Mouse (Mus musculus): ENCODE measurements at regions not wholly inside any gene's neighbourhood (a gene's known extent, or its start where the extent isn't known, plus 50 kb on each side); places are given as distances from the start of the nearest gene placed in this dataset.
"Not testable (repeated sequence)": the region's sequence is repeated elsewhere in the genome, so short reads cannot be mapped to it uniquely, and the experiment has no call there.

- no peak for DNase-seq
Observed at GRCm38 (mm10) chr5:28903805-28904320, 291.9 kb upstream of the Rnf32 start.

- no peak for DNase-seq
Observed at GRCm38 (mm10) chr5:28892703-28893249, 303.0 kb upstream of the Rnf32 start.

- DNase-seq, result no peak
Observed at GRCm38 (mm10) chr5:28891988-28892387, 303.8 kb upstream of the Rnf32 start.

DNA sequence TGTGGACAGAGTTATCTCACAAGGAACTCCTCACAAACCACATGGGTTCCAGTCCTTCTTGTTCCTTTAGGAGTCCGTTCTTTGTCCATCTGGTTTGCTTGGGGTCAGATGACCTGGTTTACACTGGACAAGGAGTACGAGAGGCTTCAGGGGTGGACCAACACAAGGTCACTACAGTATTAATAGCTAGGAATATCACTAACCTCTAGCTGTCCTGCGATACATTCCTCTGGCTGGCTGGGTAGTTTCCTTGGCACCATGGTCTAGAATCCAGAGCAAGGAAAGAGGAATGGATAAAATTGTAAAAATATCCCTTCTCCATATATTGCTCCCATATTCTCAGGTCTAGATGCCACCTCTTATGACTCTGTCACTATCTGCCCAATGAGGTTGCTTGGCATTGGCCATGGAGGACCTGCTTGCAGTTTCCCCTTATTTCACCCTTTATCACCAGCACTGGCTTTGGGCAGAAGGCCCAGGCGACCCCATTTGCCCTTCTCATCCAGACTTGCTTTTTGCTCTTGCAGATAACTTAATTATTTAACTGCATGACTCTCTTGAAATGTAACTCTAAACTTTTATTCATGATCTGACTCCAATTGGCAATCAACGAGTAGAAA lies 310.9 kb upstream of the Rnf32 start:
- DNase-seq, result no peak

DNA sequence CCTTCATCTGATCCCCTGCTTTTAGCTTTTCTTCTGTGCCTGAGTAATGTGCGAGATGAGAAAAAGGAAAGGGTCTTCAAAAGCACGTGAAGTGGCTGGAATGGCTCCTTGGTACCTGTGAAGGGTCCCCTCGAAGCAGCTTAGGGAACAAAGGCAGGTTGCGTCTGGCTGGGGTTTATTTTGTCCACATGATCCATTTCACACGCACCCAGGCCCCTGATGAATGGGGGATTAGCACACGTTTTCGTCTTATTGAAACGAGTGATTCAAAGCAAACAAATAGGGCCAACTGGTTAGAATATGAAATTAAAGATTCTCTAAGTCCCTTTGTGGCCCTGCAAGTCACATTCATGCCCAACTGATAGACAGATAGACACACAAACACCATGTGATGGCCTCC lies 319.6 kb upstream of the Rnf32 start:
- DNase-seq, result no peak

- no peak for DNase-seq
Observed at GRCm38 (mm10) chr5:28873600-28874265, 322.1 kb upstream of the Rnf32 start.

DNA sequence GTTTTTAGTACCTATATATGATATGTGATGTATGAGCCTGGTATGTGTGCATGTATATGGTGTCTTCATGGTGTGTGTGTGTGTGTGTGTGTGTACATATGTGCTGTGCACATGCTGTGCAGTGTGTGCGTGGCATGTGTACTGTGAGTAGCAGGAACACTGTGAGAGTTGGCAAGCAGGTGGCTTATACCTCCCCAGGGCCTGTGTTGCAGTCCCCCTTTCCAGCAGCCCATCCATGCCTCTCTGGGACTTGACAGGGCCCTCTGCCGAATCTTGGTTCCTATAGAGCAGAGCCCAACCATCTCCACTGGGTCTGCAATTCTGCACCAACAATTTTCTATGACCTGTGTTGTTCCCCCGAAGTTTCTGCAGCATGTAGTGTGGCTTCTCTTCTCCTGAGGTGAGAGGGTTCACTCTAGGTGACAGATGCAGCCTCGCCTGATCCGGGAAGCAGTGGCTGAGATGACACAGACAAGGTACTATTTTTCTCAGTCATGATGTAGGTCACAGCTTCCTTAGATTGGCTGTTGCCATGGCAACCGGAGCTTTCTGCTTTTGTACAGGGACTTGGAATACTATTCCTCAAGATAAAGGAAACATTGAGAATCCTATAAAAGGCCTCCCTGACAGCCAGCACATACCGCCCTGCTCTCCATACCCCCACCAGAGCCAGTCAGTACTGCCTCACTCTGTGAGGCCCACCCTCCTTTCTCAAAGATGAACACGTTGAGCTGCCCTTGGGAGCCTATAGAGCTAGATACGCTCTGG lies 336.0 kb upstream of the Rnf32 start:
- DNase-seq, result no peak

DNA sequence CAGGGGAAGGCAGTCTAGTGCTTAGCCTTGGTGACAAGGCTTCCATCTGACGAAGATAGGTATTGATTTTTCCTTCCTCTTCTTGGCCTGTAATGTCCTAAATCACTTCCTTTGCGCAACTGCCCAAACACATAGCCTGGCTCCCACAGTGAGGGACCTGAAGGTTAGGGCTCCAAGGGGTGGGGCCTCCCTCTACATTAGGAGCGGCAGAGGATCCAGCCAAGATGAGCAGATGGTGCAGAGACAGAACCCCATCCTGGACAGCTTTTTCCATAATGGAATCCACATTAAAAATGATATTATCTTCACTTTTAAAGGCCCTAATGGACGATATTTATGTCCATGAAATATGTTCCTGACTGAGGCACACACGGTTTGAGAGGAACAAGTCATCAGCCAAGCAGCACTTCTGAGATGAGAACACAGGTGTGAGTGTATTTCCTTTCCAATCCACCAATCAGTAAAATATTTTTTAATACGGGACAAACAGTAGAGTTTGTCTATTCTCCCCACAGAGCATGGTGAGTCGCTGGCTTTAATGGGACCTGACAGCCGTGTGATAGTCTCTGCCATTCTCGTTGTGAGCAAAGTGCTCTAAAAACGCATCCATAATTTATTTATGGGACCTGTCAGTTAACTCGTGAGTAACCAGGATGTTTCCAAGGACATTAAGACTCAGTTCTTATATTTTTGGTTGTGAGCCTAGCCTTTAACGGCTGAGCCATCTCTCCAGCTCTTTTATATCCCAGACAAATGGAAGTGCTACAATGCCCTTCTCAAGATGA lies 357.5 kb upstream of the Rnf32 start:
- DNase-seq, result peak; percentile 31

- DNase-seq, result no peak
Observed at GRCm38 (mm10) chr5:28819091-28819490, 352.0 kb upstream of the Shh start.

DNA sequence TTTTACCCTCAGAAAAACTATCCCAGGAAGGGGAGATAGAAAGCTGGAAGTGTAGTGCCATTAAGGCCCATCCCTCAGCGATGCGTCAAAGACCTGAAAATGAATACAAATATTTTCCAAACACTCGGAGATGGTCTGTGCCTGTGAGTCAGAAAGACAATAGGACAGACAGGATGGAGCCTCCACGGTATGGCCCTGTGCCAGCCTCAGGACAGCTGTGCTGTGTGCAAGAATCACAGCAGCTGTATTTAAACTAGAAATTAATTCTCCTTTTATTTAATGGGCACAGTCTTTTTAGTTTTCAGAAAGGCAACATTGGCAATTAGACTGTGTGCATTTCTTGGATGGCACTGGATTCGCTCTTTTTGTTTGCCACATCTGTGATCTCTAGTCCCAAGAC lies 340.9 kb upstream of the Shh start:
- DNase-seq, result no peak

DNA sequence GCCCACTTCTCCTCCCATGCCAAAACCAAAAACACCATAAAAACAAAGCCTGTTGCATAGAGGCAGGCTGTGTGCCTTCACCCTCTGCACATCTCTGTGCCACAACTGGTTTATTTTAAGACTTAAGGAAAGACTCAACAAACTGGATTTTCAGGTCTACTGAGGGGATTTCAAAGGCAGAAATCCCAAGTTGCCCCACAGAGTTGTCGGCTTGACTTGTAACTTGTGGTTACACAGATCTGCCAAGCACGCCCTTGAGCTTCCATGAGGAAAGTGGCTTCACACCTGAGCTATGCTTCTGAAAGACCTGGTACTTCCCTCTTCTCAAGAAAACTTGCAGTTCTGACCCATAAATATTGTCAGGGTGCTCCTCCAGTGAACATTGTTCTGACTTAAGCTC lies 332.4 kb upstream of the Shh start:
- no peak for DNase-seq

- no peak for DNase-seq
Observed at GRCm38 (mm10) chr5:28798361-28798760, 331.3 kb upstream of the Shh start.

GRCm38 (mm10) chr5:28795130-28795758 lies 328.2 kb upstream of the Shh start:
- no peak for DNase-seq

GRCm38 (mm10) chr5:28793781-28794180 lies 326.7 kb upstream of the Shh start:
- no peak for DNase-seq

- DNase-seq, result no peak
Observed at GRCm38 (mm10) chr5:28785347-28786060, 318.4 kb upstream of the Shh start.

DNA sequence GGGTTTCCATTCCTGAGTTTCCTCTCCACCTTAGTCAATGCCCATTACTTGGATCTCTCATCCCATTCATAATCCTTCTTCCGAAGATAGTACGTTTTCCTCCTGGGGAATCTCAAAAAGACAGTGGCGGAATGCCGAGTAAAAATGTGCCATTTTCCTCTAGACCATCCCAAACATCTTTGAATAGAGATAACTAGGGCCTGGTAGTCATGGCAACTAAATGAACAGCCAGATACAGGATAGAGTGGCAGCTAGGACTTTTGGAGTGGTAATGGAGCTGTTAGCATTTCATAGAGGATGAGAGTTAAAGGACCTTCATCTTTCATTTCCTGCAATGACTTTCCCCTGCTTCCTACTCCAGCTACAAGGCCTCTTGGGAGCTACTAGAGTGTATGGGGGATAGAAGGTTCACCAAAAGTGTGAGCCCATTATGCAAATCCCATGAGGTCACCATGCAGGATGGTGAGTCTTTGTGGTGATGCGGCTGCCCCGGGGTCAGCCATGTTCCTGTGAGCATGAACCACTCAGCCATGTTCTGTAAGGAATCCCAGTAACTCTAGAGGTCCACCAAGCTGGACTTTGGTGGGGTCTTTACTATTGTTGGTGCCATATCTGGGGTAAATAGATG lies 317.4 kb upstream of the Shh start:
- no peak for DNase-seq

GRCm38 (mm10) chr5:28775648-28776359 lies 308.7 kb upstream of the Shh start:
- DNase-seq, result no peak

- DNase-seq, result no peak
Observed at GRCm38 (mm10) chr5:28771796-28772195, 304.7 kb upstream of the Shh start.

- DNase-seq, result no peak
Observed at GRCm38 (mm10) chr5:28756171-28756948, 289.3 kb upstream of the Shh start.

- DNase-seq, result not testable (repeated sequence)
Observed at GRCm38 (mm10) chr5:28751821-28752220, 284.8 kb upstream of the Shh start.

All from cerebellum, adult 11-12 months (tissue).